Mouse (Mus musculus) hindbrain, embryonic 16.5 days (tissue): ENCODE results near the gene 2510002D24Rik. TPM values are rescaled to one million over a fixed set of nuclear protein-coding genes. Genes with fewer than 3 reads are reported as not detected.

Experiments
- ATAC-seq: fragments of 200-750 bp; cut with Nextera tagmentation; 2 replicates; pipeline ENCODE4 v1.8.0; 2017; ENCODE audit warnings: moderate TSS enrichment, moderate library complexity
- H3K27ac ChIP-seq: fragments of 300-500 bp; sonication (generic); 2 replicates; pipeline ENCODE4 v1.5.1; 2014; ENCODE audit warnings: low read depth, mild to moderate bottlenecking, control low read depth, low read length, moderate library complexity
- H3K27me3 ChIP-seq: fragments of 300-500 bp; sonication (generic); replicated peaks from 2 replicates; pipeline ENCODE4 v1.6.1; 2014; ENCODE audit warnings: low read length; ENCODE audit not compliant: control insufficient read depth, insufficient read depth
- H3K36me3 ChIP-seq: fragments of 300-500 bp; sonication (generic); 2 replicates; pipeline ENCODE4 v1.6.1; 2014; ENCODE audit warnings: mild to moderate bottlenecking, low read length, moderate library complexity, mixed read lengths; ENCODE audit not compliant: control insufficient read depth, insufficient read depth
- H3K4me1 ChIP-seq: fragments of 300-500 bp; sonication (generic); 2 replicates; pipeline ENCODE4 v1.6.1; 2014; ENCODE audit warnings: low read depth, low read length; ENCODE audit not compliant: control insufficient read depth, insufficient read depth
- H3K4me2 ChIP-seq: fragments of 300-500 bp; sonication (generic); 2 replicates; pipeline ENCODE4 v1.6.1; 2014; ENCODE audit warnings: mild to moderate bottlenecking, low read length, control low read depth, moderate library complexity
- H3K4me3 ChIP-seq: fragments of 300-500 bp; sonication (generic); 2 replicates; pipeline ENCODE4 v1.5.1; 2014; ENCODE audit warnings: mild to moderate bottlenecking, low read length, control low read depth, moderate library complexity
- H3K9ac ChIP-seq: fragments of 300-500 bp; sonication (generic); 2 replicates; pipeline ENCODE4 v1.6.1; 2014; ENCODE audit warnings: low read depth, mild to moderate bottlenecking, control low read depth, low read length, moderate library complexity
- H3K9me3 ChIP-seq: fragments of 300-500 bp; sonication (generic); 2 replicates; pipeline ENCODE4 v1.6.1; 2014; ENCODE audit warnings: mild to moderate bottlenecking, low read length, moderate library complexity; ENCODE audit not compliant: control insufficient read depth
- WGBS: fragments of 180-500 bp; shearing (Covaris S2); extraction: QIAGEN DNeasy Blood & Tissue Kit; methylation state at CpG from one replicate; pipeline ENCODE4 v1.1.7; 2014; 5-methylcytosine and 5-hydroxymethylcytosine counted together
- polyA plus RNA-seq: library from polyadenylated mRNA; unstranded; fragments of >200 nt; fragmentation: Nextera tagmentation; extraction: Ambion mirVana; gene quantifications from 2 replicates; pipeline ENCODE4 v1.2.1, GENCODE M21; 2015

The 2510002D24Rik gene
- polyA plus RNA-seq, 1 experiment from 2014 or later, result 46.0 TPM

DNA sequence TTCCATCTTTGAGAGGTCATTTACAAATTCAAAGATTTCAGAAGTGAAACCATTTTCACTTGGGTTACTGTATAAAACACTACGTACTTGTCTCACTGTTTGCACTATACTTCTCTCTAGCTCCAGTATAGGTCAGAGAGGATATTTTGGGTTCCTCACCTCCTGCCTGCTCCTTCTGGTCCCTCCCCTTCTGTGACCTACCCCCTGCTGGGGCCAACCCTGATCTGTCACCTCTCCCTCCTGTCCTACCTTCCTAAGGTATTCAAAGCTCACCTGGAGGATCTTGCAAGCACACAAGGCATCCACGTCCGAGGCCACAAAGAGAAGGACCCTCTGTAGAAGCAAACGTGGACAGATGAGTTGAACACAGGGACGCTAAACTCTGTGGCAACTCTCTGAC lies 25.3 kb upstream of the 2510002D24Rik start:
- Histone ChIP-seq H3K4me1 (peaks cover 9% of the 10 kb centered on the region), H3K9me3 (no peaks in the 10 kb centered on the region), H3K27me3 (no peaks in the 10 kb centered on the region), H3K9ac (peak overlapping the region; percentile 43; the same call in 1 of the 2 replicates), H3K4me2 (peak overlapping the region; percentile 84), H3K4me3 (peak overlapping the region; percentile 74), H3K36me3 (peaks cover 6% of the 10 kb centered on the region), H3K27ac (no peak overlapping the region)
- ATAC-seq, result no peak; the same call in 1 of the 2 replicates
- WGBS, result 9% methylated on average over 5 of the region's 5 CpGs

DNA sequence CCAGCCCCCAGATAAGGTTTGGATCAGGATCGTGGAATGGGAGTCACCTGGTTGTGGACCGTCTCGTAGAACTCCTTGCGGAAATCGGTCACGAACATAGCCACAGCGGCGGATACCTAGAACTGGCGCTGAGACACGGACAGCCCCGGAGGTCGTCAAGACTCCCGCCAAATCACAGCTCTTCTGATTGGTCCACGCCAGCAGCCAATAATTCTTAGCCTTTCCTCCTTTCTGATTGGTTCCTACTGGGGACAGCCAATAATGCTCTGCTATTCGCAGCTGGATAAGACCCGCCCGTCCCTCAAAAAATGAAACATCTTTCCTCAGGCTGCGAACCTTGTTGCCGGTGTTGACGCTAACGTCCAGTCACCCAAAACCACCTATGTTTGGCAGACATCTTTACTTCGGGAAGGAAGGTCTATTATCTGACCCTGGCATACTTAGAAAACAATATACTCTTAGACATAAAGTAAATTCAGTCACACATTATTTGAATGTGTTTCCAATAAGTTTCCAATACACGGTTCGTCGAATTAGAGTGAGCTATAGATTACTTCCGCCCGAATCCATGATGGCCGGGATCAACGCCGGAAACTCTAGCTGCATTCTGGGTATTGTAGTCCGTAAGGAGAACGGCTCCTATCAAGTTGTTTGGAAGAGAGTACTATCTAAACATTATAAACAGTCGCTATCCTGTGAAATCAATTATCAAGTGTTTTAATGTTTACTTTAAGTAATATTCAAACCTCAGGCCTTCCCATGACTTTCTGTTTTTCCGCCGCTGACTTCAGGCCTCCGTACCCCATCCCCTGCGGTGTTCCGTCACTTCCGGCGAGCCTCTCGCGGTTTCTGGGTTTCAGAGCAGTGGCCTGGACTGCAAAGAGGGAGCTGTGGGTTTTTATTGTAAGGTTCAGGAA lies 24.7 kb upstream of the 2510002D24Rik start, which contains the start of the genes Ufd1 and Cdc45:
Gene Ufd1 (plus strand): TSS at position 312 of the 917 bp plus-strand sequence.
Gene Cdc45 (minus strand): TSS at position 520 of the 917 bp plus-strand sequence.
- Histone ChIP-seq H3K4me1 (peaks cover 9% of the 10 kb centered on the region), H3K9me3 (no peaks in the 10 kb centered on the region), H3K36me3 (peaks cover 9% of the 10 kb centered on the region), H3K27ac (peak within 1 kb of the TSS; percentile 65), H3K4me2 (peak within 1 kb of the TSS; percentile 84), H3K27me3 (no peaks in the 10 kb centered on the region), H3K4me3 (peak within 1 kb of the TSS; percentile 74), H3K9ac (peak within 1 kb of the TSS; percentile 77)
- WGBS, result under 1% methylated on average over 42 of the region's 42 CpGs
- ATAC-seq, result peak; percentile 96

DNA sequence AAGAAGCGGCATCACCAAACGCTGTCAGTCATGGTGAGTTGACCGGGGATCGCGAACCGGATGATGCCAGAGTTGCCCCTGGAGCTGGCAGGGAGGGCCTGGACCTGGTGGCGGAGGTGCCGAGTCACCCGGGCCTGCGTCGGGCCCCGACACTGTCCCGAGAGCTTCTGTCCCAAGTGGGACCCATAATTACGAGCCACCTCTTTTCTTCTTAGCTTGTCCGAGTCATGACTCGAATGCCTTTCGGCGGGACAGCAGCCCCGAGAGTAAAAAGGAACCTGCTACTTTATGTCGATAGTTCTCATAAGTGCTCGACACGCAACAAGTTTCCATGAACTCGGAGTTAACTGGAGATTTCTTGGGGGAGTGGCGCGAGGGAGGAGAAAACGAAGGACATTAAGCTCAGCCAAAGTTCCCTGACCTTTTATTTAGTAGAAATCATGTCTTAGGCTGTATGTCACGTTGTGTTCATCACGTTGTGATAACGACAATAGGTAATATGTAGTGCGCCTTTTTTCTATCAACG lies 23.9 kb upstream of the 2510002D24Rik start:
- peak overlapping the region; percentile 65; the same call in 1 of the 2 replicates for H3K27ac ChIP-seq
- ATAC-seq, result peak; percentile 58
- H3K9me3 ChIP-seq, result no peaks in the 10 kb centered on the region
- peak overlapping the region; percentile 74 for H3K4me3 ChIP-seq
- WGBS, result 1% methylated on average over 31 of the region's 31 CpGs
- H3K9ac ChIP-seq, result peak overlapping the region; percentile 77
- H3K36me3 ChIP-seq, result peaks cover 11% of the 10 kb centered on the region
- H3K27me3 ChIP-seq, result no peaks in the 10 kb centered on the region
- peaks cover 9% of the 10 kb centered on the region for H3K4me1 ChIP-seq
- peak overlapping the region; percentile 61 for H3K4me2 ChIP-seq

DNA sequence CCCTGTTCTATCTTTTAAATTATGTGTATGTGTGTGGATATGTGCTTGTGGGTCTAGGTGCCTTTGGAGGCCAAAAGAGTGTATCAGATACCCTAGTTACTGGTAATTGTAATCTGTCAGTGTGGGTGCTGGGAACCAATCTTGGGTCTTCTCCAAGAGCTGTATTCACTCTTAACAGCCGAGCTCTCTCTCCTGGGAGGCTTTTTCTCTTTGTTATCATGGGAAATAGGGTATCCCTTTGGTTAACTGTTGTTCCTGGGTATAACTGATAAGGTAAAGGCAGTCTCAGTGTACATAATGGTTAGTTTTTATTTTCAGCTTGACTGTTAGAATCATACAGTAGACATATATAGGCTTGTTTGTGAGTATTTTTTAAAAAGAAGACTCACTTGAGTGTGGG lies 14.0 kb upstream of the 2510002D24Rik start:
- Histone ChIP-seq H3K36me3 (peaks cover 65% of the 10 kb centered on the region), H3K27ac (no peak overlapping the region), H3K9ac (no peak overlapping the region), H3K4me2 (no peak overlapping the region), H3K27me3 (no peaks in the 10 kb centered on the region), H3K4me1 (no peaks in the 10 kb centered on the region), H3K9me3 (no peaks in the 10 kb centered on the region), H3K4me3 (no peak overlapping the region)
- WGBS, result 80% methylated on average over 1 of the region's 1 CpGs
- no peak for ATAC-seq

DNA sequence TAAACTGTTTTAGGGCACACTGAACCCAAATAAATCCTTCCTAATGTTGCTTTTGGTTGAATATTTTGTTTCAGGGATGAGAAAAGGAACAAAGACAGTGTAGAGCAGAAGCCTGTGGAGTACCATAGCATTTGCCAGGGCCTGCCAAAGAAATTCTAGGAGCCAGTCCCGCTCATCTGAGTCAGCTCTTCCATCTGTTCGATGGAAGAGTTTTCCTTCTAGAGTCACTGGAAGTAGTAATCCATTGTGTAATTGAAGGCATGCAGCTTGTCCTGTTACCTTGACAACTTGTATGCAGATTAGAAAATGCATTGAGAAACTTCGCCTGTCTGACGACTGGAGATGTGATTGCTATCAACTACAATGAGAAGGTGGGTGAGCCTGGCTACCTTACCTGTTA lies 13.5 kb upstream of the 2510002D24Rik start:
- no peaks in the 10 kb centered on the region for H3K27me3 ChIP-seq
- H3K4me1 ChIP-seq, result no peaks in the 10 kb centered on the region
- H3K9ac ChIP-seq, result no peak overlapping the region
- no peak overlapping the region for H3K4me3 ChIP-seq
- ATAC-seq, result no peak
- no peak overlapping the region for H3K4me2 ChIP-seq
- no peaks in the 10 kb centered on the region for H3K9me3 ChIP-seq
- H3K36me3 ChIP-seq, result peaks cover 70% of the 10 kb centered on the region
- no peak overlapping the region for H3K27ac ChIP-seq
- WGBS, result 65% methylated on average over 4 of the region's 4 CpGs

DNA sequence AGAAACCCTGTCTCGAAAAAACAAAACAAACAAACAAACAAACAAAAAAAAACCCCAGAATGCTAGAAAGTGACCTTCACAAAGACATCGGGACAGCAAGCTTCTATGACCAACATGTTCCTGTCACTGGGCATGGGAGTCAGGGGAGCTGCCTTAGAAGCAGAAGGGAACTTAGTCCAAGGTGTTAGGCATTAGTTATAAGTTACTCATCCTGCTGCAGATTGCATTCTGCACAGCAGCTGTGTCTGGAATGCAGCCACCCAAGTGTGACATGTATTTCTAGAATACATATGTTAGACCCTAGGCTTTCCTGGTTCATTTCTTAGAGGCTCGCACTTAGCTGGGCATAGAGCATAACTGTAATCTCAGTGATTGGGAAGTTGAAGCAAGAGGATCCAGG lies 7.7 kb upstream of the 2510002D24Rik start:
- H3K36me3 ChIP-seq, result peaks cover 58% of the 10 kb centered on the region
- WGBS, result 93% methylated on average over 3 of the region's 3 CpGs
- no peaks in the 10 kb centered on the region for H3K4me1 ChIP-seq
- no peaks in the 10 kb centered on the region for H3K27me3 ChIP-seq
- H3K4me3 ChIP-seq, result no peak overlapping the region
- no peak overlapping the region for H3K27ac ChIP-seq
- ATAC-seq, result no peak
- no peaks in the 10 kb centered on the region for H3K9me3 ChIP-seq
- H3K9ac ChIP-seq, result no peak overlapping the region
- no peak overlapping the region for H3K4me2 ChIP-seq

DNA sequence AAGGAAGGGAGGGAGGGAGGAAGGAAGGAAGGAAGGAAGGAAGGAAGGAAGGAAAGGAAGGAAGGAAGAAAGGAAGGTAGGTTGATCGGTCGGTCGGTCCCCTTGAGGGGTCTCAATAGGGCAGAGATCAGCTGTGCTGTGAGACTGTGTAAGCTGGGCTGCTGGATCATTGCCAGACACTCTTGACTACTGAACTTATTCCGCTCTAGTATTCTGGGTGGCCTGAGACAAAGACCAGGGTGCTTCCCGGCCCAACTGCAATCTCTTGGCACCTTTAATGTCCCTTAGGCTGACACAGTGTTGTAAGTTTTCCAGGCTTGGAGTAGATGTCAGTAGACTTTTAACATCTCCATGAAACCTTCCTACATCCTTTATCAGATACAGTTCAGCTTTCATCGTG lies 7.3 kb upstream of the 2510002D24Rik start:
- ATAC-seq, result no peak
- H3K4me1 ChIP-seq, result no peaks in the 10 kb centered on the region
- no peaks in the 10 kb centered on the region for H3K9me3 ChIP-seq
- H3K27ac ChIP-seq, result no peak overlapping the region
- H3K27me3 ChIP-seq, result no peaks in the 10 kb centered on the region
- no peak overlapping the region for H3K4me3 ChIP-seq
- no peak overlapping the region for H3K9ac ChIP-seq
- peaks cover 60% of the 10 kb centered on the region for H3K36me3 ChIP-seq
- WGBS, result 93% methylated on average over 6 of the region's 6 CpGs
- H3K4me2 ChIP-seq, result no peak overlapping the region

DNA sequence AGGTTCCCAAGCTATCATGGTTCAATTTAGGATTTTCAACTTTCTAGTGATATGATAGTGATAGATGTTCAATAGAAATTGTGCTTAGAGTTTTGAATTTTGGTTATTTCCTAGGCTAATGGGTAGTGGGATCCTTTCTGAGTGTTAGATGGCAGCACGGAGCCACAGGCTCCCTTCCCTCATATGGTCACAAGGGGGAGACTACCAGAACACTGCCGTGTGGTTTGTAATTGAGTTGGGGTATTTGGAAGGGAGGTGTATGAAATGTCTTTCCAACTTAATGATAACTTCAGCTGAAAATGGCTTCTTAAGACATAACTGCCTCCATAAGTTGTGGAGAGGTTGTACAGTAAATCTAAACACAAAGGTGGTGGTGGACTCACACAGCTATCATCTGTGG lies 2.9 kb upstream of the 2510002D24Rik start:
- Histone ChIP-seq H3K9me3 (no peaks in the 10 kb centered on the region), H3K4me1 (no peaks in the 10 kb centered on the region), H3K9ac (no peak overlapping the region), H3K27me3 (no peaks in the 10 kb centered on the region), H3K4me2 (no peak overlapping the region), H3K4me3 (no peak overlapping the region), H3K36me3 (peaks cover 31% of the 10 kb centered on the region), H3K27ac (no peak overlapping the region)
- ATAC-seq, result no peak
- WGBS, result 65% methylated on average over 2 of the region's 2 CpGs

DNA sequence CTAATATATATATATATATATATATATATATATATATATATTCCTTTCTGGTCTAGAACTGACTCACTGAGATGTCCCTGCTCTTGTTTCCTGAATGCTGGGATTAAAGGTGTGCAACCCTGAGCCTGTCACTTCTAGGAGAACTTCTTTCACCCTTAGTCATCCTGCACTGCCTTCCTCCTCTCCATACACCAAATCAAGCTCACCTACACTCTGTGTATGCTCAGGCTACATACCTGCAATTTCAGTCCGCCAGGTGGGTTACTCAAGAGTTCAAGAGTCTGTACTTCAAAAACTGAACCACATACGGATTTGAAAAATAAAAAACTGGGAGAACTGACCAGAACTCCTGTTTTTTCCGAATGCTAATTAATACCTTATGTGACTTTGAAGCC lies 308 bp upstream of the 2510002D24Rik start:
- Histone ChIP-seq H3K36me3 (peaks cover 25% of the 10 kb centered on the region), H3K9me3 (no peaks in the 10 kb centered on the region), H3K4me2 (peak overlapping the region; percentile 61), H3K9ac (no peak overlapping the region), H3K27me3 (no peaks in the 10 kb centered on the region), H3K27ac (no peak overlapping the region), H3K4me3 (peak overlapping the region; percentile 59), H3K4me1 (no peaks in the 10 kb centered on the region)
- WGBS, result 25% methylated on average over 3 of the region's 3 CpGs
- peak; percentile 55 for ATAC-seq
